Mouse (Mus musculus) spleen, adult 18-20 months (tissue): Measurements from ENCODE around the gene Inka1.

Experiments used
- DNase-seq, 2 experiments: peaks; one replicate each; pipeline ENCODE4 v3.0.0; 2022; ENCODE audit warnings: mixed read lengths in 2 of 2

Inka1 gene

DNA sequence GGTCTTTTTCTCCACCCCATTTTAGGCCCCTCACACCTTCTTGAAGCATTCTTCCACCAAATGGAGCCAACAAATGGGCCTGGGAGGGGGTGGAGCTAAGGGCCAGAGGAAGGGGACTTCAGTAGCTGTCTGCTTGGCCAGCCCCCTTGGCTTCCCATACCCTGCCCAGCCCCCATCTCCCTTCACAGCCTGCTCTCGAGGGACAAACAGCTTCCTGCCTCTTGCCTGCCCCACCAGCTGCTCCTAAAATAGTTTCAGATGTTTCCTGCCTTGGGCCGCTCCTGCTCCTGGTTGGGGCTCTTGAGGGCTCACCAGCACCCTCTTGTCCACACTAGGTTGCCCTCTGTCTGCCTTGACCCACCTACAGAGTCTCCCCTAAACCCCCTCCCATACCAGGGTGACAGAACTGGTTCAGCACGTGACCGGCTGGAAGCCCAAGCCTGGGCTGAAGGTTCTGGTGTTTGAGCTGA, 2.2 kb downstream of the Inka1 start:
- DNase-seq = peak; percentile 49 to 58

DNA sequence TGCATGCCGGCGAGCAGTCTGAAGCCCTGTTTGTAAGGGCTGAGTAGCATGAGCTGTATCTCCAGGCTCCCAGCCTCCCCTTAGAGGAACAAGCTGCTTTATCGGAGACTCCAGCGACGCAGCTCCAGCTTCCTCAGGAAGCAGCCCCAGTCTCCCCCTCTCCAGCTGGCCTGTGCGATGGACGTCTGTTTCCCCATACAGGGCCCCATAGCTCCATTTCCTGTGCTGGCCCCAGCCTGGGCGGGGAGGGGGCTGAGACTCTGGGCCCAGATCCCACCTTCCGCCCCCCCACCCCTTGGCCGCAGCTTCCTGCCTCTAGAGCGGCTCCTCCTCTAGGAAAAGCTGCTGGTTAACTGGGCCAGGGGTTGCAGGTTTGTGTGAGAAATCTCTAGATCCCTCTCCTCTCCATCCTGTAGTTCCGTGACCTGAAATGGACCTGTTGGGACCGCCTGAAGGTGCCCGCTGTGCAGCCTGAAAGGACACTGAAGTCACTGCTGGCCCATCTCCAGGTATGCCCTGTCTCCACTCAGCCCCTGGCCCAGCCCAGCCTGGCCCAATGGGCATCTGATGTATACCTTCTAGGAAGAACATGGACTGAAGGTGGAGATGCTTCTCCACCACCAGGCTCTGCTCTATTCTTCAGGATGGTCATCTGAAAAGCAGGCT, 2.9 kb downstream of the Inka1 start, which contains the start of gene Gm20661:
Gm20661 (plus strand) TSS at position 378 of the 666 bp plus-strand sequence.
- peak; percentile 24 to 38 for DNase-seq

DNA sequence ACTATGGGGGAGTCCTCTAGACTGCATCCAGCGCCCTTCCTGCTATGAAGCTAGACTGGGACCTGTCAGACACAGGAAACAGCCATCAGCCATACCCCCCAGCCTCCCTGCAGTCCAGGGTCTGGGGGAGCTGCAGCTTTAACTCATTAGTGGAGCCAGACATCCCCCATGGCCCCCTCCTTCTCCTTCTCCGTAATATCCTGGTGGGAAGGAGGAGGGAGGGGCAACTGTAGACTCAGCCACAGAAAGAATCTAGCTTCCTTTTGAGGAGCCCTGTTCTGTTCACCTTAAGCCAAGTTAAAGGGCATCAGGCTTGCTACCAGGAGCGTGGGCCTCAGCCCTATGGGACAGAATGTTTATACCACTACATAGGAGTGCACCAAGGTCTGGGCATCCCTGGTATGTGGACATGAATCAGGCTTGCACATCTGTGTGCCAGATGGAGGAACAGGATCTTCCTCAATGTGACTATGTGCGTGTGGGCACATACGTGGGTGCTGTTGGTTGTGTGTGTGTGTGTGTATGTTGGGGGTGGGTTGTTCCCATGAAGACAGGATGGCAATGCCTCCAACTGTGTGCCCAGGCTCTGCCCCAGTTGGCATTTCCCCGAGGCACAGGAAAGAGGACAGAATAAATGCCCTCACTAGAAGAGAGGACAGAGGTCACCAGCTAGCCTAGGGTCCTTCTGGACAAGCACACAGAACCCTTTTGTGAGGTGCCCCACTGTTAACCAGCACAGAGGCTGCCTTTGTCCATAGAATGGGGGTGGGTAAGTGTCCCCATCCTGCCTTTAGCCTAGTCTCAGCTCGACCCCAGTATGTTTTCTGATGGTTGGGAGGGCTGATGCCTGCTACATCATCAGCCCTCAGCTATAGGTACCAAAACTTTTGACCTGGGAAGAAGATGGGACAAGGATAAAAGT, 3.7 kb downstream of the Inka1 start:
- no peak for DNase-seq

GRCm38 (mm10) chr9:107978815-107979214, 6.9 kb downstream of the Inka1 start:
- no peak for DNase-seq

GRCm38 (mm10) chr9:107975399-107976386, 10.0 kb downstream of the Inka1 start, which contains the start of gene Uba7:
Gene Uba7, plus strand, starts transcription at chr9:107975505.
- DNase-seq = peak; percentile 27 to 42

- no peak for DNase-seq
These were observed 11.0 kb downstream of the Inka1 start for GRCm38 (mm10) chr9:107974491-107975171.

- no peak for DNase-seq
These were observed 13.8 kb downstream of the Inka1 start for GRCm38 (mm10) chr9:107971690-107972541.

GRCm38 (mm10) chr9:107970311-107970710, 15.4 kb downstream of the Inka1 start:
- no peak for DNase-seq

- DNase-seq = no peak
These were observed 17.1 kb downstream of the Inka1 start for GRCm38 (mm10) chr9:107968531-107968930.

GRCm38 (mm10) chr9:107967437-107967836, 18.2 kb downstream of the Inka1 start:
- DNase-seq = no peak

GRCm38 (mm10) chr9:107966676-107967075, 19.0 kb downstream of the Inka1 start:
- DNase-seq = no peak

GRCm38 (mm10) chr9:107964681-107965080, 21.0 kb downstream of the Inka1 start:
- no peak for DNase-seq

DNA sequence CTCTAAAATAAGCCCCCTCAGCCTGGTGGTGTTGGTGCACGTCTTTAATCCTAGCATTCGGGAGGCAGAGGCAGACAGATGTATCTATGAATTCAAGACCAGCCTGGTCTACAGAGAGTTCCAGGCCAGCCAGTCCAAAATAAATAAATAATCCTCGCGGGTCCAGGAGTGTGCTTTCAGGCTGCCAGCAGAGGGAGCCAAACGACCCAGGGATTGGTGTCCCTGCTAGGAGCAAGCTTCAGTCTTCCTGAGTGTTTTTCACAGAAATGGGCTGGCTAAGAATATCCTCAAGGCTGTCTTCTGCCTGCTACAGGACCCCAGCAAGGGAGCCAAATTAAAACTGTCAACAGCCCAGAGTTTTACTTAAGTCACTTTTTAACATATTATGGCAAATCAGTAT, 22.0 kb downstream of the Inka1 start:
- DNase-seq = peak; percentile 60 to 71

GRCm38 (mm10) chr9:107962916-107963315, 22.8 kb downstream of the Inka1 start:
- no peak for DNase-seq

DNA sequence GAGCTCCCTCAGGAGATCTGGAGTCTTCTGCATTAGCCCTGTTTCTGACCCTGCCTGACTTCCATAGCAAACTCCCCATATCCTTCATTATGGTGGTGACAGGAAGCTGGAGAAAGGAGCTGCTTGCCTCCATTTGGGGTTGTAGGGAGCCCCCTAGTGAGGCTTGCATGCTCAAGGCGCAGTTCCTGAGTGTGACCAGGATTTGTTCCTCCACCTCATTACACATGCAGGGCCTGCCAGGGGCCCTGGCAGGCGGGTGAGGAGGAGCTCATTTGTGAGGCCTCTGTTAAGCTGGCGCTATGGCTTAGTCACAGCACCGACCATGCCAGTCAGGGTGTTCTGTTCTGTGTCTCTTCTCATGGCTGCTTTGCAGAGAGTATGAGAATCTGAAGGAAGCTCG, 23.8 kb downstream of the Inka1 start:
- no peak for DNase-seq

- no peak for DNase-seq
These were observed 24.3 kb downstream of the Inka1 start for GRCm38 (mm10) chr9:107961351-107961762.

DNA sequence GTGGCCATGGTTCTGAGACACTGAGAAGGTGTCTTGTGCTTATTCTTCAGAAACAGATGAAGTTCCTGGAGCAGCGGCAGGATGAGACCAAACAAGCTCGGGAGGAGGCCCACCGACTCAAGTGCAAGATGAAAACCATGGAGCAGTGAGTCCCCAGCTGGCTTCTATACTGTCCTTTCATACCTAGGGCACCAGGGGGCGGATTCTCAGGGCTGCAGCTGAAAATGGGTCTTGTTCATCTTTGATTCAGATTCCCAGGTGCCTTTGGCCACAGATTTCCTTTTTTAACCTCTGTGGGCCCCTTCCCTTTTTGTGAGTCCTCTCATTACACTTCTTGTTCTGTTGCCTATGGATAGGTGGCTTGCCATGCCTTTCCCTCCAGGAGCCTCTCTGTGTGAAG, 24.8 kb downstream of the Inka1 start:
- no peak for DNase-seq

- DNase-seq = no peak
These were observed 25.8 kb downstream of the Inka1 start for GRCm38 (mm10) chr9:107959896-107960295.

GRCm38 (mm10) chr9:107957141-107957540, 28.5 kb downstream of the Inka1 start:
- no peak for DNase-seq

DNA sequence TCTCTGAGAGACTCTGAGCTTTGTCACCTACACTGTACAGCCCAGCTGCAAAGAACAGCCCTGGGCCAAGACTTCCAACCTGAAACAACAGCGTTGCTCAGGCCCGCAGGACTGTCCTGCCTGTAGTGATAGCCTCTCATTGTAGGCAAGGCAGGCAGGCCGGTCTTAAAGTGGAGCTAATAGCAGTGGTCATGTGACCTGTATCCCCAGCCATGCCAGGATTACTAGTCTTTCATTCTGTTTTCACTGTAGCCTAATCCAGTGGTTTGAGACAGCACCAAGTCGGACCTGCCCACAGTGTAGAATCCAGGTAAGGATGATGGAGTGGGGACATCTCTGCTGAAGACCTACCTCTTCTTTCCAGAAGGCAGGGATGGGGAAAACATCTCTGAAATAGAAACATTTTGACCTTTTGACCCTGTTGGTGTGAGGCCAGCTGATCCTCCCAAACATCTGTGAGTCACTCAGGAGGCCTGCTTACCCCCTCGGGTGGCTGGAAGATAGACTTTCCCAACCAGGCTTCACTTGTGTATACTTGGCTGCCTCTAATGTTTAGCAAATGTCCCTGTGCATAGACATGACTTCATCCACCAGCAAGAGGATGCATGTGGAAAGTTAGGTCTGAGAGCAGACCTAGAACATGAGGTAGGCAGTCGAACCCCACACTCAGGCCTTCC, 29.9 kb downstream of the Inka1 start:
- no peak for DNase-seq
